Mouse (Mus musculus) adrenal gland, postnatal 10 days (tissue): ENCODE results near the gene Scimp. TPM values are rescaled to one million over a fixed set of nuclear protein-coding genes. Genes with fewer than 3 reads are reported as not detected.
"Not testable (repeated sequence)": the region's sequence is repeated elsewhere in the genome, so short reads cannot be mapped to it uniquely, and the experiment has no call there.

Source experiments
- DNase-seq: peaks from one replicate; pipeline ENCODE4 v3.0.0; 2021; ENCODE audit warnings: mixed read lengths
- microRNA-seq: library from miRNA; unstranded; fragments of <30 nt; microRNA quantifications from one replicate; pipeline ENCODE4 v1.2.0, GENCODE M21; 2021
- total RNA-seq, 2 experiments: library from RNA; stranded (reverse); gene quantifications; 2 replicates each; pipeline ENCODE4 v1.2.3; 2021

Scimp gene
- total RNA-seq, 2 experiments from 2014 or later, result 0.27 to 0.57 TPM

DNA sequence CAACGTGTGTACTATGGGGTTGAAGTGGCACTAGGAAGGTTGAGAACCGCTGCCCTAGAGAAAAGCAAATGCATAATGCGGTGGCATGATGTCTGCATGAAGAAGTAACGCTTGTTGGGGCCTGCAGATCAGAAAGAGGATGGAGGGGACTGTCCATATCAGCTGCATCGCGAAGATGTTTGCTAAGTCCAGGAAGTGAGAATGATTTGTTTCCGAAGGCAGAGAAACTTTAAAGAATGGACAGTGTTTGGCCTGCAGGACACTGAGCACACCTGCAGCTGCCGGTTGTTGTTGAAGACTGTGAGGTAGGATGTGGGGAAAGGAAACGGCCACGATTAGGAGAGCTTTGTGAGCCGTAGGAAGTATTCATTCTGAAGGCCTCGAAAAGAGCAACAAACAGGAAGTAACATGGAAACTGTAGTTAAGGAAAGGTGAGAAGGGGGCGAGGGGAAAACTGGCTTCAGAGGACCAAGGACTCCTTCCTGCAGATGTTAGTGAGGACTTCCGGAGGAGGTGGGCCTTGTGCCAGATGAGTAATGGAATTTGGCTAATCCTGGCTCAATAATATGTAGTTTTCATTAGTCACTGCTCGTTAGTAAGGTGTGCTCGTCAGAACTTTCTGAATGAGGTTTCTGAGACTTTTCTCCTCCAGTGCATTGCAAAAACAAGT lies 46.5 kb downstream of the Scimp start:
- peak; percentile 70 for DNase-seq

DNA sequence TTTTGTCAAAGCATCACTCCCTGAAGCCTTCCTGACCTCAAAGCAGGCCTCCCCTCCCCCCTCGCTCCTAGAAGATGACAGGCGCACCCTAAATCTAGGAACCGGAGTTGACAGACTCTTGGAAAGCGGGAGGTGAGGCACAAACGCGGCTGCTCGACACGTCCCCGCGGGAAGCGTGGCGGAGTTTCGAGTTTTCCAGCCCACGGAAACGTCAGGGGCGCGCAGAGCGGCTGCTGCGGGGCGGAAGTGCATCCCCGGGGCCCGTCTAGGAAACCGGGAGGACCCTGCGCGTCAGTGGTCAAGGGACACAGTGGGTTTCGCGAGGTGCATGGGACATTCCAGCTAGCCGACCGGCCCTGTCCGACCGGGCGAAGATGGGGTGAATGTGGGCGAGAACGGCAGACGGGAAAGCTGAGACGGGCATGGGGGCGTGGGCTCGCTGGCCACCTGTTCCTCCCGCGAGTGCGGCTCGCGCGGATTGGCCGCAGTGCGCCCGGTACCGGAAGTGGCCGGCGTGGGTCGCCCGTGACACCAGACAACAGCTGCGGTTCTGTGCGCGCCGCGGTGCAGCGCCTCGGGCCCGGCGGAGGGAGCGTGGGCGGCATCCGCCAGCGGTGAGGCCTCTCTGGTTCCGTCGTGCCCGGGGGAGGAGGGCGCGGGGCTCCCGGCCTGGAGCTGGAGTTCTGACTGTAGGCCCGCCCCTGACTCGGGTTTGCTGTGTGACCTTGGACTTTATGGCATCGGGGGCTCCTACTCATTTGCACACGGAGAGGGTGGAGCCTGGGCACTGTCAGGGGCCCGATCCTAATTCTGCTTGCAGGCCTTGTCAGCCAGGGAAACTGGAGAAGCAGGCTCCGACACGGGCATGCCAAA lies 48.2 kb downstream of the Scimp start, which contains the start of gene Zfp3:
Gene Zfp3, plus strand, starts transcription at position 274 of the 873 bp plus-strand sequence.
- peak; percentile 88 for DNase-seq

DNA sequence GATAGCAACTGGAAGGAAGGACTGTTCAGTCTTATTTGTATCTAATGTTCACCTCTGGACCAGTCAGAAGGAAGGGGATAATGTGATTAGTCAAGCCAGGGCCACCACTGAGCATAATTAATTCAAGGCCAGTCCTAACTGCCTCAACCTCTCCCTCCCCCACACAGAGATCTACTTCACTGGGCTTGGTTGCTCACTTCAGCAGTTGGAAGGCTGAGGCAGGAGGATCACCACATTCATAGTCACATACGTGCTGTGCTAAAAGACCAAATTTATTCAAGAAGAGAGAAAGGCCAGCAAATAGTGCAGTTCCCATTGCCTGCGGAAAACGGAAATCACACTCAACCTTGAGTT lies 48.8 kb downstream of the Scimp start:
- no peak for DNase-seq

DNA sequence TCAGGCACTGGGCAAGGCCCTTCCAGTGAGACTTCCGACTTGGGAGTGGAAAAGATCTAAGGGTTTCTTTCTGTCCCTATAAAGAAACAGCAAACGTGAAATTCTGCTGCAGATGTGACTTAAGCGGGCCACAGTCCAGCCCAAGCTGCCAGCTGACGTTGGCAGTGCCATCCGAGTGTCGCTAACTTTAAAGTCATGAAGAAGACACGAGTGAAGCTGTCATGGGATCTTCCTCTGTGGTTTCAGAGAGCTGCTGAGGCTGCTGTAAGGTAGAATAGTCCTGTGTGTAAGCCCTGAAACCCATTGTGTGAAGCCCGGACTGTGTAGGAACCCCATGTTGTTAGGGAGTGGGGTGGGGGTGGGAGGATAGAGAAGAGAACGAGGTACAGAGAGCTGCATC lies 49.7 kb downstream of the Scimp start:
- DNase-seq, result no peak

DNA sequence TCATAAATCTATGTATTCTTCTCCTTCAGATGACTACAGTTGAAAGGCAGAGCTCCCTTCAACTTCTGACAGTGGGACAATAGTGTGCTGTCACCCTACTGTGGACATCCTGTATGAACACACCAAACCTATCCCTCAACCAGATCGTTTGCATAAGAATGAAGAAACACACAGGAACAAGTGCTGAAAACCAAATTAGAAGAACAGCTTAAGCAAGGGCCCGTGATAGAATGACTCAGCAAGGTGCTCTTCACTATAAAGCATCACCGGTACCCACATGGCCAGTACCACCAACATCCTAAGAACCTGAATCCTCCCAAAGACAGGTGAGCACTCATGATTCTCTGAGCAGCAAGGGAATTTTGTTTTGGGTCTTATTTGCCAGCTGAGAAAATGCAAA lies 51.9 kb downstream of the Scimp start:
- DNase-seq, result not testable (repeated sequence)

DNA sequence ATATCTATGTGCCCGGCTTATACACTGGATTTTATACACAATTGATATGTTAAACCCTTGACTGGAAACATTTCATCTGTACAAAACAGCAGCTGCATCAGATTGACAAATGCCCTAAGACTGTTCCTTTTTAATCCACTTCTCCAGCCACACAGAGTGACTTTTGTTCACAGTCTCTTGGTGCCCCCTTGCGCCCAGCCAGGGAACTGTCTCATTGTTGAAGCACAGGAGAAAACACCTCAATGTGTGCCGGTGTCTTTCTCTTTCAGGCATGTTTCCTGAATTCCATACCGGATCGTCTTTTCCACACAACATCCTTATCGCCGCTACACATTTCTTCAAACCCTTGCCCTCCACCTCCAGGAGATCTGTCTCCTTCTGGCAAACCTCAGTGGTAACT lies 56.7 kb downstream of the Scimp start:
- DNase-seq, result peak; percentile 92

DNA sequence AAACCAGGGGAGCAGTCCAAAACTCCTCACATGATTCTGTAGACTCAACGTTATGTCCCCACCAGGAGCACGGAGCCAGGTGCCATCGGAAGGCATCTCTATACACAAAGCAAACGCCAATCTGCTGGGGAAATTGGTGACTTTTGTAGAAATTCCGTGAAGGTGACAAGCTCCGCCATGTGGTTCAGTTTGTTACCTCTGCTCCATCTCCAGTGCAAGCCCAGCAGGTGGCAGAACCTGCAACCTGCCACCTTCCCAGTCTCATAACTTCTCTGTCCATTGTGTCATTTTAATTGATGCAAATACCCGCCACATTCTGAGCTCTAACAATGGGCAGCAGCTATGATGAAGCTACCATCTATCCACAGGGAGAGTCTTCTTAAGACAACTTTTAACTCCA lies 57.4 kb downstream of the Scimp start:
- no peak for DNase-seq

DNA sequence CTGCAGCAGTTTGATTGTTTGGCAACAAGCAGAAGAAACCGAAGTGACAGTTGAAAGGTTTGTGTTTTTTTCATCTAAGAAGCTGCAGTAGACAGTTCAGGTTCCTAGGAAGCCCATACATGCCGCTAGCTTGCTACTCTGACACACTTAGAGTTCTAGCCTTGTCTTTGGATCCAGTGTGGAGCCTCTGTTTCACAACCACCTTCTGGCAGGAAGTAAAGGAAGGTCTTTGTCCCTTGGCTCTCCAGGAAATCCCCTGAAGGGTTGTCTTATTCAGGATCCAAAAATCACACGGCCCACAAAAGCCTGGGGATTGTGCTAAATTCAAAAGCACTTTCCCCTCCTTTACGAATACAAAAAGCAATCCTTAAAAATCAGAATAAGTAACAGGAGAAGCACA lies 57.9 kb downstream of the Scimp start:
- DNase-seq, result no peak

DNA sequence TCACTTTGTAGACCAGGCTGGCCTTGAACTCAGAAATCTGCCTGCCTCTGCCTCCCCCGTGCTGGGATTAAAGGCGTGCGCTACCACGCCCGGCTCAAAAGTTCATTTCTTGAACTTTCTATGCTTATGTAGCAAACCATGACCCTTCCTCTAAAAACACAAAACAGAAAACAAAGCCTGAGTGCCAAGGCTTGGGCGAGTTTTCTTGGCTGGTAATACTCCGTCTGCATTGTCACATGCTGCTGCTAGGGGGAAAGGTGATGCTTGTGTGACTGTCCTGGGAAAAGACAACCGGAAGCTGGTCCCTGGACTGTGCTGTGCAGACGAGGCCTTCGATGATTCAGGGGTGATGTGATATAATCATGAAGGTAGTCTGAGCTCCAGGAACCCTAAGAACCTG lies 59.2 kb downstream of the Scimp start:
- DNase-seq, result no peak

DNA sequence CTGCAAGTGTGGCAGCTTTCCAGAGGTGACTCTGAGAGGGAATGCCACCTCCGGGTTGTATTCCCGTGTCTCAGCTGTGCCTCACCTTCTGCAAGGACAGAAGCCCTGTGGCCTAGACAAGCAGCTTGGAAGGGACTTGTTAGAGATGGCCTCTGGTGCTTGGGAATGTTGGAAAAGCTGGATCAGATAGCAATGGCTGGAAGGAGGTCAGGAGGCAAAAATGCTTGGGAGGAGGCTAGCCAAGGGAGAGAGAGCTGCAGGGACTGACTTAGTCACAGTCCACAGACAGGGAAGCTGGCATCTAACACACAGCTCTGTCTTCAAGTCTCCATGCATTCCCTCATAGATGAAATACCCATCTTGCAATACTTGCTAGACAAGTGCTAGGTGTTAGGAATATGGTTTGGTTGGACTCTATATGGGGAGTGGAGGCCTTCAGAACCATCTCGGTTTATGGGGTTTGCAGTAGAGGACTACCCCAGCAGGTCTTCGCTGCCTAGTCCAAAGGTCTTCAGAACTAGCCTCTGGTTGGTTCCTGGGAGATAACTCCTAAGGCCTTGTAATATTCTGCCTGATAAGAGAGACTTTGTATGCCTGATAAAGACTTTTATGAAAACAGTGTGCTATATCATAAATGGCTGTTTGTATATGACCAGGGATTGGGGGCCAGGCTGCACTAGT lies 59.9 kb downstream of the Scimp start:
- no peak for DNase-seq

DNA sequence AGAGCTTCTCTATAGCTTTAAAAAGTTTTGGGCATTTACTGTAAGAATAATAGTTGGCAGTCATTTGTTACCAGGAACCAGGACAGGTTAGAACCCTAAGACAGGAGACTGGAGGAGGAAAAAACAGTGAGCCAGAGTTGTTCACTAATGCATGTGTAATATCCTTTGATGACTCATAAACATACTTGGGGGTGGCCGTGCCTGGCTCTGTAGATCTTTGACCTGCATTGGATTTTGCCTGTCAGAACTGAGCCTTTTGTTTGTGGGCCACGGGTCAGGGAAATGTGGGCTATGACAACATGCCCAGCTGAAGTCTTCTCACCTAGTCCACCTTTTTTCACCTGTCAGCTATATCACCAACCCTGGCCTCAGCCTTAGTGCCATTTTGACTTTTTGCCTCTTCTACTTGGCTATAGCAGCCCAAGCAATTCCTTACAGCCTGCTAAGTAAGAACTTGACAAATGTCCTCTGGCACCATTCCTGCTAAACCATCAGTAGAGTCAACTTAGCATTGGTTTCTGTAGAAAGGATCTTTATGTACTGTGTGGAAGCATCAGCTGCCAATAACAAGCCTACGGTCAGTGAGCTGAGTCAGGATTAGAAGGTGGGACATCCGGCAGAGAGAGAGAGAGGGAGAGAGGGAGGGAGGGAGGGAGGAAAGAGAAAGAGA lies 64.4 kb downstream of the Scimp start:
- no peak for DNase-seq

DNA sequence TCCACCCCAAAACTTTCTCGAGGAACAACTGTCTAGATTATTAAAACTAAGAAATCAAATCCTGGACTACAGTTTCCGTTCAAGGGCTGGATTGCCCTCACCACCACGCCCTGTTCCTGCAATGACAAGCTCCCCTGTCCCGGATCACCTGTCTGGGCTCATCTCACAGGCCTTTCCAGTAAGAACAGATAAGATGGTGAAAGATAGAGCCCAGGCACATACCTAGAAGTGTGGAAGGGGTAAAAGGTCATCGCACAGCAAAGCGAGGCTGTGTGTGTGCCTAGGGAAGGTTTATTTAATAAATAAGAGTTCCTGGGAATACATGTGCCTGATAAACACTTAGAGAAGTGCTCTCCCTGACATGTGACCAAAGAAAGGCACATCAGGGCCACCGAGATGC lies 66.8 kb downstream of the Scimp start:
- no peak for DNase-seq

DNA sequence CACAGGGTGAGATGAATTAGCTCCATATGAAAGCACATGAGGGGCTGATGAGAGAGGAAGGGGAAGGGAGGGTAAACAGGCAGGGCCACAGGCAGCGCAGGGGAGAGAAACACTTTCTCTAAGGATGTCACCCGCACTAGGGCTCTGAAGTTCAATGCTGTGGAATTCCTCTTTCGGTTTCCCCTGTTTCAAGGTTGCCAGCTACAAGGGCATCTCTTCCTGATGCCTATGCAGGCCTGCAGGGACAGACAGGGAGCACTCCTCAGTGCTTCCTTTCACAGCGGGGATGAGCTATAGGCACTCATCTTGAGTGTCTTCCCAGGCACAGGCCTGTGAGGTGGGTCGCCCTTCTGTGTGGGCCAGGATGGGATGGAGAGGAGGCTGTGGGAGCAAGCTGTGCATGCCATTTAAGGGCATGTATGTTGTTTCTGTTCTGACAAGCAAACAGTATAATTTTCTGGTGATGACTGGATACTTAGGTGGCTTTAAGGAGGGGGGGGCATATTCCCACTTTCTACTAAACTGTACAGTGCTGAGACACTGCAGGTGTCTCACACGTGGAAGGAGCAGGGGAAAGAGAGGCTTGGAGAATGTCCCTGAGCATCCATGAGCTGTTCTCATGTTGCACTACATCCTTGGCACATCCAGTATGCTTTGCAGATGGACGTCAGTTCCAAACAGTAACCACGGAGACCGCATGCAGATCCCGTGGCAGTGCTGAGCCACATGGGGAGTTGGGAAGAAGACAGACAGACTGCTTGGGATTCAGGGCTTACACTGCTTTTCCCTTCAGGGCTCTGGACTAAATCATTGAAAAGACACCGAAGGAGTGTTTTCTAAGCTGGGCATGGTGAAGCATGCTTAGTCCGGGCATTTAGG lies 69.6 kb downstream of the Scimp start:
- peak; percentile 41 for DNase-seq

DNA sequence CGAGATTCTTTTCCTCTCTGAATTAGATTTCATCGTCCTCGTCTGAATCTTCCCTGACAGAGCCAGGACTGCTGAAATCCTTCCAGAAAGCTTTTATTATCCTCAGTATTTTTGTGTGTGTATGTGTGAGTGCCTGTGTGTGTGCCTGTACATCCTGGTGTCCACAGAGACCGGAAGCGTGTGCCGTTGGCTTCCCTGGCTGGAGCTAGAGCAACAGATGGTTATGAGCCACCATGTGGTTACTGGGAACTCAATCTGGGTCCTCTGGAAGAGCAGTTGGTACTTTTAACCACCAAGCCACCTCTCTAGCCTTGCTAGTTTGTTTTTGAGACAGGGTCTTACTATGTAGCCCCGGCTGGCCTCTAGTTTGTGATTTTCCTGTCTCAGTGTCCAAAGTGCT lies 70.3 kb downstream of the Scimp start:
- DNase-seq, result no peak

DNA sequence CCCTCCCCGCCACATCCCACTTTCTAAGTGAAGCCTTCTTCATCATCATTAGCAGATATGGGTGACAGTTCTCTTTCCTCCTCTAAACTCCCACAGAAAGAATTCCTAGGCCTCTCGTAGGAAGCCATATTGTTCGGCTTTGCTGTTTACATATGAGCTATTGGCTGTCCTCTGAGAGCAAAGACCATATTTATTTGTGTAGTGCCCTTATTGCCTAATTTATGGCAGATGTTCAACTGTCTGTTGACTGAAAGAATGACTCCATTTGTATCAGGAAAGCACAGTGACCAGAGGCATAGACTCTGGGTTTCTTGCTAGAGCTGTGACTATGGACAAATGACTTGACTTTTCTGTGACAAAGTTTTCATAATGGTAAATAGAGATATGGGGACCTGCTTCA lies 70.8 kb downstream of the Scimp start:
- no peak for DNase-seq

Small RNA genes lying within 50 kb of the gene (microRNA-seq; reads per million reads assigned to microRNA genes)
- not detected for gene Gm22760

Other genes with a start within 250 kb of the Scimp start
- 10 to 100 TPM; 49.0 to 55.8 TPM for gene Mink1, start 249.7 kb downstream of the Scimp start, total RNA-seq
- gene 4930544D05Rik, start 196.7 kb downstream of the Scimp start, total RNA-seq, result not detected
- gene Chrne, start 193.4 kb downstream of the Scimp start, total RNA-seq, result 1 to 10 TPM in 1 of 2 experiments, not detected in 1; 1.6 TPM
- gene Gp1ba, start 173.5 kb downstream of the Scimp start, total RNA-seq, result under 1 TPM; 0.30 TPM
- 10 to 100 TPM; 73.9 to 86.6 TPM for gene Rnf167, start 165.4 kb downstream of the Scimp start, total RNA-seq
- 100 to 1,000 TPM; 180 to 220 TPM for gene Slc25a11, start 165.1 kb downstream of the Scimp start, total RNA-seq
- 100 to 1,000 TPM; 677 to 708 TPM for gene Pfn1, start 157.9 kb downstream of the Scimp start, total RNA-seq
- 100 to 1,000 TPM in 1 of 2 experiments, 10 to 100 TPM in 1; 89.5 to 224 TPM for gene Eno3, start 155.4 kb downstream of the Scimp start, total RNA-seq
- gene Spag7, start 143.2 kb downstream of the Scimp start, total RNA-seq, result 10 to 100 TPM; 66.5 to 72.6 TPM
- 10 to 100 TPM; 34.3 to 43.8 TPM for gene Camta2, start 124.5 kb downstream of the Scimp start, total RNA-seq
- 10 to 100 TPM; 13.8 to 18.9 TPM for gene Inca1, start 112.4 kb downstream of the Scimp start, total RNA-seq
- gene Kif1c, start 112.0 kb downstream of the Scimp start, total RNA-seq, result 100 to 1,000 TPM; 156 to 176 TPM
- gene Zfp3, start 48.4 kb downstream of the Scimp start, total RNA-seq, result 10 to 100 TPM in 1 of 2 experiments, 1 to 10 TPM in 1; 6.7 to 10.3 TPM
- gene Rabep1, start 32.2 kb upstream of the Scimp start, total RNA-seq, result 10 to 100 TPM; 73.1 to 75.0 TPM
- gene Nup88, start 157.4 kb upstream of the Scimp start, total RNA-seq, result 10 to 100 TPM; 54.0 to 68.3 TPM
- gene Rpain, start 157.6 kb upstream of the Scimp start, total RNA-seq, result 10 to 100 TPM; 24.9 to 31.5 TPM
- 100 to 1,000 TPM; 254 to 262 TPM for gene C1qbp, start 170.4 kb upstream of the Scimp start, total RNA-seq
- gene Dhx33, start 191.9 kb upstream of the Scimp start, total RNA-seq, result 10 to 100 TPM; 25.2 to 25.6 TPM
- 10 to 100 TPM; 17.6 TPM for gene Mis12, start 207.0 kb upstream of the Scimp start, total RNA-seq
- gene Derl2, start 207.3 kb upstream of the Scimp start, total RNA-seq, result 10 to 100 TPM; 42.5 to 54.5 TPM
- 10 to 100 TPM in 1 of 2 experiments, 1 to 10 TPM in 1; 9.7 to 19.9 TPM for gene 6330403K07Rik, start 220.9 kb upstream of the Scimp start, total RNA-seq